Mouse (Mus musculus): Measurements from ENCODE around the gene Pdik1l. TPM values are rescaled to one million over a fixed set of nuclear protein-coding genes. Genes with fewer than 3 reads are reported as not detected.

The Pdik1l gene
- total RNA-seq, 1 experiment from 2014 or later: 15.5 TPM

DNA sequence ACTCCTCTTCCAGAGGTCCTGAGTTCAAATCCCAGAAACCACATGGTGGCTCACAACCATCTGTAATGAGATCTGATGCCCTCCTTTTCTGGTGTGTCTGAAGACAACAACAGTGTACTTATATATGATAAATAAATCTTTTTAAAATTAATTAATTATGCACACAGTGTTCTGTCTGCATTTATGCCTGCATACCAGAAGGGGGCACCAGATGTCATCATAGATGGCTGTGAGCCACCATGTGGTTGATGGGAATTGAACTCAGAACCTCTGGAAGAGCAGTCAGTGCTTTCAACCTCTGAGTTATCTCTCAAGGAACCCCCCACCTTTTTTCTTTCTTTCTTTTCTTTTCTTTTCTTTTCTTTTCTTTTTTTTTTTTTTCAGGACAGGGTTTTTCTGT is 18.1 kb downstream of the Pdik1l start:
- peak; percentile 32; the same call in 1 of the 2 replicates for ATAC-seq (ENCODE audit: extremely low read depth, insufficient number of reproducible peaks, low FRiP score, poor library complexity, severe bottlenecking)

DNA sequence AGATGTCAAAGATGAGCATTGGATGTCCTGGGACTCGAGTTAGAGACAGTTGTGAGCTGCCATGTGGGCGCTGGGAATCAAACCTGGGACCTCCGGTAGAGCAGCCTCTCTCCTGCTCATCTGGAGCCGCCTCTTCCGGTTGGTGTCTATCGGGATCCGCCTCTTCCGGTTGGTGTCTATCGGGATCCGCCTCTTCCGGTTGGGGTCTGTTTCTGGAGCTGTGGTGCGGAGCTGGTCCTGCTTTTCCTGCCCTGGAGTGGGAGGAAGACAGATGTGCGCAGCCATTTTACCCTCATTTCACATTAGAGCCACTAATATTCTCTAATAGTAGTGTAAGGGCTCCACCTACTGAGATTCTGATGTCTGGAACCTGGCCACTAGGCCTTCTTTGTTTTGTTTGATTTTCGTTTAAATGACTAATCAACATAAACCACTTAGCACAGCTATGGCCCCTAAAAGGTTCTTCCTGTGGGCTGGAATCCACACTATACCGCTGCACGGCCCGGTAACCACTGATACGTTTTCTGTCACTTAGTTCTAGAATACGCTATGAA is 19.5 kb downstream of the Pdik1l start:
- no peak for ATAC-seq (ENCODE audit: extremely low read depth, insufficient number of reproducible peaks, low FRiP score, poor library complexity, severe bottlenecking)

DNA sequence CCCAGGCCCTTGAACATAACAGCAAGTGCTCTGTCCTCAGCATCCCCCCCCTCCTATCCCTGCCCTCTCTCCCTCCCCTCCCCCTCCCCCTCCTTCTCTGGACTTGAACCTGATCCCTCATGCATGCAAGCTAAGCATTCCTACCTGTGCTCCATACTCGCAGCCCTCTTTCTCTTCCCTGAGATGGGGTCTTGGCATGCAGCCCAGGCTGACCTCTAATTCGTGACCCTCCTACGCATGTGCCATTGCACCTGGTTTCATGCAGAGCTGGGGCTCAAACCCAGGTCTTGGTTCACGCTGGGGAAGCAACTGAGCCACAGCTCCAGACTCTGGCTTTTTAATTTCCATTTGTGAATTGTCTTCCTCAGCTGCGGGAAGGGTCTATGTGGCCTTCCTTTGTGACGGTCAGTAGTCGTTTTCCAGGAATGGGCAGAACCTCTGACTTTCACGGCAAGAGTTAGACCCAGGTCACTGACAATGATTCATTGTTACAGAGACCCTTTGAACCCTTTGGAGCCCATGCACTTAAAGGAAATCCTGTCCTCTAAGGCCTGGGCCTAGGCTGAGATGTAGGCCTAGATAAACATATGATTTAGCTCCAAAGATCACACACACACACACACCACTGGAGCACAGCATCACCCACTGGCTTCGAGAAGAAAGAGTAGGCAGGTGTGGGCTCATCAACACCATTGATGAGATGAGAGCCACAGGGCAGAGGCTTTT is 21.7 kb downstream of the Pdik1l start:
- ATAC-seq (ENCODE audit: extremely low read depth, insufficient number of reproducible peaks, low FRiP score, poor library complexity, severe bottlenecking): no peak

DNA sequence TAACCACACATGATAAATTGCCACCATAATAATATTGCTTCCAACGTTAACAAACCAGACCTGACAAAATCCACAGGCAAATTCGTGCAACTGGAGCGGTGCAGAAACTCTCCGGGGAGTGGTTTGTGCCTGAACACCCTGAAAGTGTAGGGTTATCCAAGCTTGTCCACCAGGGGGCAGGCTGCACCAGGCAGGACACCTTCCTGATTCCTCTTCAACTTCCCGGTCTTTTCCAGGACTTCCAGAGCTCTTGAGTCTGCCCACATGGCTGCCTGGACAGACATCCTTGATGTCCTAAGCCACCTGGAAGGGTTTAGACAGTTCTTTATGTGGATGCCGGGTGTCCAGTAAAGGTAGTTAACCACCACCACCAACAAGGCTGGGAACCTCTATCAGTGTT is 24.5 kb downstream of the Pdik1l start:
- ATAC-seq (ENCODE audit: extremely low read depth, insufficient number of reproducible peaks, low FRiP score, poor library complexity, severe bottlenecking): no peak

DNA sequence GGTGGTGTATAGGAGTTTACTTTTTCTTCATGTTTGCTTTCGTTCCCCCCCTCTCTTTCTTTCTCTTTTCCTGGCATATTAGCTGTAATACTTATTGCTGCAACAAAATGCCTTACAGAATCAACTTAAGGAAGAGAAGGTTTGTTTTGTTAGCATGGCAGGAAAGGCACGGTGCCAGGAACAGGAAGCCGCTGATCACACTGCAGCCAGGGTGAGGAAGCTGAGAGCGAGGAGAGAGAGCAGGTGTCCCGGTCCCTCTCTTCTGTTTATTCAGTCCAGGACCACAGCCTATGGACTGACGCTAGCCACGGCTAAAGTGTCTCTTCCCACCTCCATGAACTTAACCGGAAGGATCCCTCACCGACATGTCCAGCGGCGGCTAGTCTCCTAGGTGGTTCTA is 29.3 kb downstream of the Pdik1l start:
- ATAC-seq (ENCODE audit: extremely low read depth, insufficient number of reproducible peaks, low FRiP score, poor library complexity, severe bottlenecking): no peak

DNA sequence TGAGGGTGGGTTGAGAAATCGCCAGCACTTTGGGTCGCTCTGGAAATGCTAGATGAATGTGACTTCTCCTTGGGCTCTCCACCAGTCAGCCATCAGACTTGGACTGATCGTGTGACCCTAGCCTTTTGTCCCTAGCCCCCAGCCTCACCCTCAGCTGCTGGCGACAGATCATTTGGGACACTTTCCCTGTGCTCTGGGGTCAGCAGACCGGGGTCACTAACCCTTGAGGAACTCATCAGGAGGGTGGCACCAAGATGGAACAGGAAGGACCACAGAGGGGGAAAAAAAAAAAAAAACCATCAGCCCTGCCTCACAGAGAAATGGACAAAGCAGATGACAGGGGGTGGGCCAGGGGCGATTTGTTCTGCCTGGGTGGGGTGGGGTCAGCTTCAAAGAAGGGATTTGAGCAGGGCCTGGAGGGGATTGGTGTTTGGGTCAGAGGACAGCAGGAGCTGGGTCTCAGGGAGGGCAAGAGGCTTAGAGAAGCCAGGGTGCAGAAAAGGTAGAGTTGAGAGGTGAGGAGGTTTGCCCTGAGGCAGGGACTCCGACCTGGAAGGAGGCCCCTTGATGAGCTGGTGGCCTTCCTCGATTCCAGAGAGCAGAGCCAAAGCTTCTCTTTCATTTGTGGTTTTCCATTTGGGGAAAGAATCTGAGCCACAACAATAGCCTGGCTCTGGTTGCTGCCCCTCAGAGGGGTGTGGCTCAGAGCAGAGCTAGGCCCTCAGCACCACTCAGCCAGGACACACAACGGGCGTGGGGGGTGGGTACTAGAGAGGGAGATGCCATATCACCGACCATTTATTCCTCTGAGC is 30.3 kb downstream of the Pdik1l start:
- ATAC-seq (ENCODE audit: extremely low read depth, insufficient number of reproducible peaks, low FRiP score, poor library complexity, severe bottlenecking): no peak

DNA sequence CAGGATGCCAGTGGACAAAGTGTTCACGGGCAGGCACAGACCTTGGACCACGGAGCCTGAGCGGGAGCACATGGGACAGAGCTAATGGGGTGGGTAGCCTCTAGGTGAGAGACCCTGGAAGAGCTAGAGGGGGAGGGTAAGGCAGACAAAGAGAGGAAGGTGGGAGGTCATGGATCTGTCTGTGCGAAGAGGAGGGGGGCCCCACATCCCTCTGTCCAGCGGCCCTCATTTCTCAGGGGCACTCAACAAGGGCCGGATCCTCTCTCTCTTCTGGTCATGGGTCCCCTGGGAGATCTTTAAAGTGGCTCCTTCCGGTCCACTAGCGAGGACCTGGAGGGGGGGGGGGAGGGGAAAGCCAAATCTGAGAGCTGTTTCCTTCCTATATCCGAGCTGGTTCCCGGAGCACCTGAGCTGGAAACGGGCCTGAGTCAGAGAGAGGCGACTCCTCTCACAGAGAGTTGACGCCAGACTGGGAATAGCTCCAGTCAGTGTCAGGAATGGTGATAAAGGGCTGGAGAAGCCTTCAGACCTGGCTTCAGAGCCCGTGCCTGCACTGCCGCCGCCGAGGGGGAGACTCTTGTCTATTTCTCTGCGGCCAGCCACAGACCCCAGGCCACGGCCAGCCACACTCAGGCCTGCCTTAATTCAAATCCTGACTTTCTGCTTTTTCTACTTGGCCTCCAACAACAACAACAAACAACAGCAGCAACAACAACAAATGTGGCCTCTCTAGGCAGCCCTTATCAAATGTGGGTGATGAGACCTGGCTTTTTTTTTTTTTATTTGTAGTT is 31.1 kb downstream of the Pdik1l start:
- ATAC-seq (ENCODE audit: extremely low read depth, insufficient number of reproducible peaks, low FRiP score, poor library complexity, severe bottlenecking): no peak

DNA sequence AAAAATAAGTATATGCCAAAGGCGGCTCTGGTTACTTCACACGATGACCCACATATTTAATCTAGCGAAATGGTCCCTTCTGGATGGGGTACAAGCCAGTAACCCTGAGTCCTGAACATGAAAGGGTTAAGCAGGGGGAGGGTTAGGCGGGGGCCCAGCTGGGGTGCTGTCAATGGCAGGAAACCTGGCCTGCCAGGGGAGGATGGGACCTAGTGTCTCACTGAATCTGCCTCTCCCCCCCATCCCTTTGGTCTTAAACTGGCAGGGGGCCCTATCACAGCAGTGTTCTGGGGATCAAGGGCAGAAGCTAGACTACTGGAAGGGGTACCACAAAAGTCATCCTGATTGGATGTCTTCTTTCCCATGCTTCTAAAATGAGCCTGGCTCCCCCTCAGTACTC is 31.8 kb downstream of the Pdik1l start:
- ATAC-seq (ENCODE audit: extremely low read depth, insufficient number of reproducible peaks, low FRiP score, poor library complexity, severe bottlenecking): no peak

DNA sequence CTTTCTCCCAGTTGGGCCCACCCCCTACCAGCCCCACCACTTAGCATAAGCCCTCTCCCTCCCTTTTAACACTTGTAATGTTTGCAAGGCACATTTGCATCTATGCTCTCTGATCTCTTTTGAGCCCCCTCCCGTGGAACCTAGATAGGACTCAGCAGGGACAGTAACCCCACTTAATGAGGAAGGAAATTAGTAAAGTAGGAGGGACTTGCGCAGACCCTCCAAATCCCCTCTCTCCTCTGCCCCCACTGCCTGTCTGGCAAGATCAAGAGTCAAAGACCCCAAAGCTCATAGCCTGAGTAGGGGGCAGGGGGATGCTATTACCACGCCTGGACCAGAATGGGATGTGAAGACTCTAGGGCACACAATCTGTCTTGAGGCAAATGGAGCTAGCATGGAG is 32.9 kb downstream of the Pdik1l start:
- ATAC-seq (ENCODE audit: extremely low read depth, insufficient number of reproducible peaks, low FRiP score, poor library complexity, severe bottlenecking): no peak

DNA sequence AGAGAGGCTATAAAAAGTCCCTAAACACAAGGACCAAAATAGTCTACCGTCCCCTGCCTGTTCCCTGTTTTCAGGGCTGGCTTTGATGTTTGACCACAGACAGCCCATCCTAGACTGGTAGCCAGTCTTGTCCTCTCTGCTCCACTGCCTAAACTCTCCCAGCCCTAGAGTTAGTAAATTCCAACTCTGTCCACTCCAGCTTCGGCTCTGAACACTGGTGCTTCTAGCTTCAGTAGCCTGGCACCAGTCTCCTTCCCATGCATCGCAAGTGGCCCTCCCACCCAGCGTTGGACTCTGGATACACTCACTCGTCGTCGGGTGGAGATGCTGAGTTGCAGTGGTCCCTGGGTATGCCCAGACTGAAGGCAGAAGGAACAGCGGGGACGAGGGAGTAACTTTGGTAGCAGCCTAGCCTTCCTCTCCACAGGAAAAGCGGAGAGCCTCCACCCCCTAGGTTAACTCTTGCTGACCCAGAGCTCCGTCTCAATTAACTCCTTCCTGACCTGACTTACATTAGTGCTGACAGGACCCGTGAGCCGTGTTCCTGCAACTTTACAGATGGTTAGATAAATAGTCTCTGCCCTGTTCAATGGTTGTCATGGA is 33.9 kb downstream of the Pdik1l start, which contains the start of gene Grrp1:
Grrp1 (minus strand) TSS at position 385 of the 603 bp plus-strand sequence.
- no peak for ATAC-seq (ENCODE audit: extremely low read depth, insufficient number of reproducible peaks, low FRiP score, poor library complexity, severe bottlenecking)

DNA sequence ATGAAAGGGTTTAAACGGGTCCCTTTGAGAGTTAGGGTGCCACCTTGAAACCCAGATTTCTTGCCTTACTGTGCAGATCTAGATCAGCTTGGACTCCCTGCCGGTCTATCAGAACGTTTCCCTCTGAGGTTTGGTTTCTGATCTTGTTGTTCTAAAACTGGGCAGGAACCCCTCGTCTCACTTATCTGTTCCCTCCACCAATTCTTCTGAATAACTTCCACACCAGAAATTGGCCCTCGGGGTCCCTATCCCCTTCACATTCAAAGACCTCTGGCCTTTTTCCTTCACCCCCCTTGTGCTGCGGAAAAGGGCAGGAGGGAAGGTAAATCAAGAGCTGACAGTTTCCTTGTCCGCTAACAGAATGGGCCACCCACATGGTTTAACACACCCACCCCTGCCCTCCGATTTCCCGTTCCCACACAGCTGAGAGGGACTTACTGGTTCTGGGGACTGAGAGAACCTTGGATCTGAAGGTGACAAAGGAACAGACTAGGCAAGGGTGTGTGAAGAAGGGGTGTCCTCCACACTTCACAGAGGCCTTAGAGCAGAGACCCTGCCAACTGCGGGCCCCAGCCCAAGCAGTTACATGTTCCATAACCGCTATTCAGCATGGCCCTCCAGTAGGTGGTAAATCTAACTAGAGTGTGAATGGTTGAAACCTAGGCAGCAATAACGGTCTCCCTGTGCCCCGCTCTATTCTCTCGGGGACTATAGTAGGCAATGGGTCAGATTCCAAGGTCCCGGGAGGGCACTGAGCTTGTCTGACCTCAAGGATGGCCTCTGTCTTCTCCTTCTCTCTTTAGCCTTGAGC is 34.6 kb downstream of the Pdik1l start:
- ATAC-seq (ENCODE audit: extremely low read depth, insufficient number of reproducible peaks, low FRiP score, poor library complexity, severe bottlenecking): no peak

DNA sequence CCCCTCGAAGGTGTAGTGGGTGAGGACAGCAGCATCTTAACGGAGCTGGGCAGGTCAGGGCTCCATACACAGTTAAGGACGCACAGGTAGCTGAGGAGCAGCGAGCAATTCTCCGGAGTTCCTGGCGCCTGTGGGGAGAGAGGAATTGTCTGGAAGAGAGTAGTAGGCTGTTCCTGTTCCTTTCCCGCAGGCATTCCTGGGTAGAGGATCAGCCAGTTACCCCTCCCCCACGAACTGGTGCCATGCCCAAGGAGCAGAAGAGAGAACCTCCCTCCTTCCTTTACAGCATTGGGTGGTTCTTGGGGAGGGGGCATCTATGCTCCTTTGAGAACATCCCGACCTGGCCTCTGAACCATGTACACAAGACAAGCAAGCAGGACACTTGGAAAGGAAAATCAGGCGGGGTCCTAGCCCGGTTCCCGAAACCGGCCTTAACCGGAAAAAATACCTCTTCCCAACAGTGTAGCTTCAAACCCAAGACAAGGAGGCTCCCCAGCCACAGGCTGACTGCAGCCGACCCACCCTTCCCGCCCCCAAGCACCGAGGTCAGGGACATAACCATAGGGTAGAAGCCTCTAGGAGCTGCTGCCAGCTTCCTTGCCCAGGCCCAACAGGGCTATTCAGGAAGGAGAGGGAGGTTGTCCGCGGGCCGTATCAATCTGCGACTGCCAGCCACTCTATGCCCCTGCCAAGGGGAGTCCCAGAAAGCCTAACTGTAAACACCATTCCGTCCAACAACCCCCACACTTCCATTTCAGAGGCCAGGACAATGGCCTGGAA is 35.4 kb downstream of the Pdik1l start:
- no peak for ATAC-seq (ENCODE audit: extremely low read depth, insufficient number of reproducible peaks, low FRiP score, poor library complexity, severe bottlenecking)

DNA sequence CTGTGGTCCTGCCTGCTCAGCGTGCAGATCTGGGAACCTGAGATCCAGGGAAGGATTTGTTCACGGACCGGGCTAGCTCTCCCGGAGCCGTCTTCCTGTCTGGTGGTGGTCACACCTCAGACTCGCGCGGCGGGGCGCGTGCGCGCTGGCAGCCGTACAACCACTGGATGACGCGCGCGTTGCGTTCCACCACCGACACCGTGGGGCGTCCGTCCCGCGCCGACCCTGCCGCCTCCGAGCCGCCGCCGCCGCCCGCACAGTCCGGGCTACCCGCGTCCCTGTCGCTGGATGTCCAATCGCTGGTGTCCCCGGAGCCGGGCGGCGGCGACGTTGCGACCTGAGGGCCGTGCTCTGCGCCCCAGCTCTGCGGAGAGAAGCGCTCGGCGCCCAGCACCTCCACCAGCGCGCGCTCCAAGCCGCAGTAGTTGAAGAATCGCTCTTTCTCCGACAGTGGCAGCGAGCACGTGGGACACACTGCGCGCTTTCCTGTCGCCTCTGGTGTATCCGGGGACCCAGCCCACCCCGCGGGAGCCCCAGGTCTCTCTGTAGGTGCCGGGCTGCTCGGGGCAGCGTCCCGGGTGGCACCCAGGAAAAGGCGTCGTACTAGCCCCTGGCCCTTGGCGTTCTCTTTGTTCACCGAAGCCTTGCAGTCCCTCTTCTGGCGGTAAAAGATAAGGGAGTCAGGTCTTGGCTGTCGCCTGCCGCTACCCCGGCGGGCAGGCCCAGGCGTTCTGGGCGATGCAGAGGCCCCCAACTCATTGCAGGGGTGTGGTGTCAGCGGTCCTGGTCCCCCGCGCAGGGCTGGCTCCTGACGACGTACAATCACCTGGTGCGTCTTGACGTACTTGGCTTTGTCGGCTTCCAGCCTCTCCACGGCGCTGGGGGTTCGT is 36.2 kb downstream of the Pdik1l start:
- ATAC-seq (ENCODE audit: extremely low read depth, insufficient number of reproducible peaks, low FRiP score, poor library complexity, severe bottlenecking): no peak

DNA sequence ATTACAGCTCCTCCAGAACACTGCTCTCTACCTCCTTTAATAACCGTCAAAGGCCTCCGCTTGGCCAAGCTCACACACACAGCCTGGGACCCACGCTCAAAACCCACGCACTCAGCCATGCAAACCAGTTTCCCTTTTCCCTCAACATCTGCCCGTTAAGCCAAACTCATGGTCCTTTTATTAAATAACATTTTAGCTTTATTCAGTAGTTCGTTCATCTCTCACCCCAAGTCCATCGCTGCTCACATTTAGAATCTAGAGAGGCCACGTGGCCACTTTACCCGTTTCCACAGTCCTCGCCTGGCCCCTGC is 36.8 kb downstream of the Pdik1l start:
- ATAC-seq (ENCODE audit: extremely low read depth, insufficient number of reproducible peaks, low FRiP score, poor library complexity, severe bottlenecking): no peak

DNA sequence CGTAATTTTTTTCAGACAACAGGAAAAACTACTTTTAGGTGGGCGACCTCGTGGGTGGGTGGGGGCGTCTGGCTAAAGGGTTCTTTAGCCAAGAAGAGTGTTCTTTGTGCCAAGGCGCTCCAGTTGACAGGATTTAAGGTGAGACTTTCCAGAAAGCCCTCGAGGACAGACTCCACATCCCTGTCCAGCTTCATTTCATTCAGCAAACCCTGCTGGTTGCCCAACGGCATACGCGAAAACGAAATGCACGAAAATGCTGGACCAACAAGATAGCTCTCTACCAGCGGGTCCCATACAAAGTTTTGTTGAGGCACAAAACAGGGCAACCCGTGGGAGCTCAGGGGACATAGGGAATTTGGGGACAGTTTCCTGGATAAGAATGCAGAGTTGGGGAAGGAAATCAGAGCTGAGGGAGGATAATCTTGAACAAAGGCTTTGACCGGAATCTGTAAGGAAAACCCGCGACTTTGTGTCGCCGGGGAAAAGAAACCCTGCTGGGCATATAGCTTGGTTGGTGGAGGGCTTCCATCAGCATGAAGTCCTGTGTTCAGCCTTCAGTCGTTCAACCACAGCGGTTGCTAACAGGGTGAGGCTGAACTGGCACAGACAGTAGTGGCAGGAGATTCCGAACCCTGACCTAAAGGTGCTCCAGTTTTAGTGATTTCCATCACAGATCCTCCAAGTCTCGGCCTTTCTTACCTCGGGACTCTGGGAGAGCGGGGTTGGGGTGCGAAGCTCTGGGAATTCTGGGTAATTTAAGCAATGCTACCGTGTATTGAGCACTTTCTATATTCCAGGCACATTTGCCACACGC is 37.4 kb downstream of the Pdik1l start:
- no peak for ATAC-seq (ENCODE audit: extremely low read depth, insufficient number of reproducible peaks, low FRiP score, poor library complexity, severe bottlenecking)

DNA sequence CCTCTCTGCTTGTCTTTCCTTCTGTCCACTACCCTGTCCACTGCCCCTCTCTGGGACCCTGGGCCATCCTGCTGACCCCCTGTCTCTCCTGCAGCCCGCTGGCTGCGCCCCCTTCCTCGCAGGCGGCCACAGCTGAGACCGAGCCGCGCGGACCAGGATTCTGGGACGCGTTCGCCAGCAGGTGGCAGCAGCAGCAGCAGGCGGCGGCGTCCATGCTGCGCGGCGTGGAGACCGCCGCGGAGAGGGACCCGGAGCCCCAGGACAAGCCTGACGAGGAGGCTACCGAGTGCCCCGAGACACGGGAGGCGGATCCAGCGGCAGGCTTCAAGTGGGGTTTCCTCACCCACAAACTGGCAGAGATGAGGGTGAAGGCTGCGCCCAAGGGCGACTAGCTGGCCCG is 38.0 kb downstream of the Pdik1l start:
- peak; percentile 19; the same call in 1 of the 2 replicates for ATAC-seq (ENCODE audit: extremely low read depth, insufficient number of reproducible peaks, low FRiP score, poor library complexity, severe bottlenecking)

Measured in neutrophil, adult 5-6 weeks (primary cell).